Mouse (Mus musculus): ENCODE measurements around the gene Spib. TPM values are rescaled to one million over a fixed set of nuclear protein-coding genes. Genes with fewer than 3 reads are reported as not detected.

Spib gene
- polyA plus RNA-seq, 1 experiment from 2014 or later, result 0.72 TPM

GRCm38 (mm10) chr7:44547041-44547440 is 15.2 kb upstream of the Spib start:
- Histone ChIP-seq H3K4me2 (peak overlapping the region; percentile 87), H3K9me3 (no peaks in the 10 kb centered on the region), H3K4me3 (peak overlapping the region; percentile 69; the same call in 1 of the 2 replicates), H3K4me1 (peaks cover 17% of the 10 kb centered on the region), H3K27me3 (no peaks in the 10 kb centered on the region), H3K36me3 (peaks cover 49% of the 10 kb centered on the region), H3K9ac (no peak overlapping the region; the same call in 1 of the 2 replicates), H3K27ac (no peak overlapping the region)
- ATAC-seq (ENCODE audit: insufficient number of reproducible peaks, low FRiP score, low TSS enrichment, low read depth), result no peak
- 95% methylated on average over 13 of the region's 13 CpGs for WGBS

DNA sequence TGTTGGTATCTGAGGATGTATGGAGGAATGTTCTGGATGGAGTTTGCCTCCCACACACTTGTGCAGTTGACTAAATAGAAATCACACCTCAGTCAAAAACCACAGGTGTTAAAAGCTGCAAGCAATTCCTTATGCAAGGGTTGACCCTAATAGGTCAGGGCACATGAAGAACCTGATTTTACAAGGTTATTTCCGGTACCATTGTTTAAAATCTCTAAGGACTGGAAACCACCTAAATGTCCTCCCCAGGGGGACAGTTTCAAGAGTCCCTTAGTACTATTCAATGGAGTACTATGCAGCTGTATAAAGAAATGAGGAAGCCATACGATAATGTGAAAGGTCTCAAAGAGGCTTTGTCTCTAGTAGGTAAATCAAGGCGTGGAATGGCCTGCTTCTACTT is 14.4 kb upstream of the Spib start:
- Histone ChIP-seq H3K9me3 (no peaks in the 10 kb centered on the region), H3K36me3 (peaks cover 49% of the 10 kb centered on the region), H3K4me2 (no peak overlapping the region), H3K27me3 (no peaks in the 10 kb centered on the region), H3K4me1 (peaks cover 17% of the 10 kb centered on the region), H3K9ac (no peak overlapping the region), H3K27ac (no peak overlapping the region), H3K4me3 (no peak overlapping the region)
- ATAC-seq (ENCODE audit: insufficient number of reproducible peaks, low FRiP score, low TSS enrichment, low read depth), result no peak
- 98% methylated on average over 3 of the region's 3 CpGs for WGBS

DNA sequence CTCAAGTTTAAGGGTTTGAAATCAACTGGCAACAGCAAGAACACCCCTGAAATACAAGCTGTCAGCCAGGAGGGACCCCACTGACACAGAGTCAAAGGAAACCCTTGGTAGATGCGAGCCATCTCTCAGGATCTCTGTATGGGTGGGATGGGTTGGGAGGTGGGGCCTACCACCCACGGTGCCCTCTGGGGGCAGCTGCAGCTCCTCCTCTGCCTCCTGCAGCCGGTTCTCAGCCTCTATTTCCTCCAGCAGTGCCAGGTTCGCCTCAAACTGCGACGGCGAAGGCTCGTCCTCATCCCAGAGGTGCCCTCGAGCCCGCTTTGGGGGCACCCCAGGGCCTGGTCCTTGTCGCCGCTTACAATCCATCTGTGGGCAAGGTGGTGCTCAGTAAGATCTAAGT is 11.2 kb upstream of the Spib start:
- no peak for ATAC-seq (ENCODE audit: insufficient number of reproducible peaks, low FRiP score, low TSS enrichment, low read depth)
- Histone ChIP-seq H3K9ac (0 out of 2 replicates have a peak overlapping the region, but pooled peaks have one; percentile 20), H3K9me3 (no peaks in the 10 kb centered on the region), H3K4me3 (no peak overlapping the region), H3K36me3 (peaks cover 61% of the 10 kb centered on the region), H3K4me2 (no peak overlapping the region), H3K4me1 (peaks cover 14% of the 10 kb centered on the region), H3K27ac (no peak overlapping the region), H3K27me3 (no peaks in the 10 kb centered on the region)
- 75% methylated on average over 12 of the region's 12 CpGs for WGBS

- 93% methylated on average over 11 of the region's 11 CpGs for WGBS
- ATAC-seq (ENCODE audit: insufficient number of reproducible peaks, low FRiP score, low TSS enrichment, low read depth), result no peak
- Histone ChIP-seq H3K4me1 (peaks cover 9% of the 10 kb centered on the region), H3K27ac (no peak overlapping the region), H3K36me3 (peaks cover 66% of the 10 kb centered on the region), H3K27me3 (no peaks in the 10 kb centered on the region), H3K9ac (no peak overlapping the region), H3K9me3 (no peaks in the 10 kb centered on the region), H3K4me2 (no peak overlapping the region), H3K4me3 (no peak overlapping the region)
These were observed 10.7 kb upstream of the Spib start for GRCm38 (mm10) chr7:44542555-44542954.

DNA sequence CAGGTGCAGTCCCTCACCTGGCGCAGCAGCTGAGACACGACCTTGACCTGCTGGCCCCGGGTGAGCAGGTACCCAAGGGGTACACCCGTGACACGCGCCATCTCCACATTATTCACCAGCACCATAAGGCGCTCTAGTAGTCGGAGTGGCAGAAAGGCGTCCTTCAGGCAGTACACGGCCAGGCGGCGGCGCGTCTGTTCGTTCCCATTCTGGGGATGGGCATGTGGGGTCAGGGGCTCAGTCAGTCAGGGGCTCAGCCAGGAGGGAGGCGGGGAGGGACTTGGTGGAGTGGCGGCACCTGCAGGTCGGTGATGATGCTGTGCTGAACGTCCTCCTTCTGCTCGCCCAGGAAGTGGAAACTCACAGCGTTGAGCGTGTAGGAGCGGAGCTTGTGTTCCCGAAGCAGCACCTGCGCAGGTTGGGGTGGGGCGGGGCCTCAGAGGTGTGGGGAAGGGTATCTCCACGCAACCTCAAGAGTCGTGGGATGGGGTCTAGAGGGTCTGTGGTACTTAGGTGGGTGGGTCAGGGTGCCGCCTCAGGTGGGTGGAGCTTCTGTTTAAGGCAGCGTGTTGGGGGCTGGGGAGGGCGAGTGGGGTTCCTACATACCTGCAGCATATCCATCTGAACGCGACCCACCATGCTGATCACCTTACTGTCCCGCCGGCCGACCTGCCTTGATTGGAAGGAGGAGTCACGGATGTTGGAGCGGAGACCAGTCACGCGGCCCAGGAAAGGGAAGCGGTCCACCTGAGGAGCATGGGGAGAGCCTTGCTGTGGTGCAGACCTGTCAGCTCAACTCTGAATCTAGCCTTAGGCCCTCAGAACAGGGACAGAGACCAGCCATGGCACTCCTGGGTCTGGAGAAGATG is 7.1 kb upstream of the Spib start:
- no peak for ATAC-seq (ENCODE audit: insufficient number of reproducible peaks, low FRiP score, low TSS enrichment, low read depth)
- no peaks in the 10 kb centered on the region for H3K27me3 ChIP-seq

DNA sequence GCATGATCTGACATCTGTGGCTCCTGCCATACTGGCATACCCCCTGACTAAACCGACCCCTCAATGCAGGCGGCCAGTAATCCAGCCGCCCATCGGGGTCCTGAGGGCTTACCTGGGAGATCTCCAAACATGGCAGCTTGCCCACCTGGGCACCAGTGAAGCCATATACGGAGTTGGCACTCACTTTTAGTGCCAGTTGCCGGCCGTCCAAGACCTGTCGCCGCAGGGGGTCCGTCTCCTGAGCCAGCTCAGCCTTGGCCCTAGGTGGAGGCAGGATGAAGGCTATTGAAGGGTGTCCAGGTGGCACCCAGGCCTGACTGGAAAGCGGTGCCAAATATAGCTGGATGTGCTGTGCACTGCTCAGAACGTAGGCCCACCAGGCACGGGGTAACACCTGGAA is 5.6 kb upstream of the Spib start:
- Histone ChIP-seq H3K4me3 (no peak overlapping the region), H3K27me3 (no peaks in the 10 kb centered on the region), H3K4me2 (no peak overlapping the region), H3K9me3 (no peaks in the 10 kb centered on the region), H3K4me1 (0 out of 2 replicates have a peak, but pooled peaks cover 4% of the 10 kb centered on the region), H3K36me3 (peaks cover 99% of the 10 kb centered on the region), H3K9ac (no peak overlapping the region), H3K27ac (no peak overlapping the region)
- WGBS, result 91% methylated on average over 13 of the region's 13 CpGs
- no peak for ATAC-seq (ENCODE audit: insufficient number of reproducible peaks, low FRiP score, low TSS enrichment, low read depth)

More for the DNA sequence above, 7.1 kb upstream of the Spib start:
- H3K4me1 ChIP-seq, result 0 out of 2 replicates have a peak, but pooled peaks cover 4% of the 10 kb centered on the region
- peaks cover 92% of the 10 kb centered on the region for H3K36me3 ChIP-seq
- no peak overlapping the region for H3K9ac ChIP-seq
- H3K4me3 ChIP-seq, result no peak overlapping the region
- no peak overlapping the region for H3K4me2 ChIP-seq
- H3K9me3 ChIP-seq, result no peaks in the 10 kb centered on the region
- WGBS, result 92% methylated on average over 41 of the region's 41 CpGs
- no peak overlapping the region for H3K27ac ChIP-seq

- no peak overlapping the region for H3K4me3 ChIP-seq
- ATAC-seq (ENCODE audit: insufficient number of reproducible peaks, low FRiP score, low TSS enrichment, low read depth), result no peak
- no peak overlapping the region for H3K9ac ChIP-seq
- H3K27me3 ChIP-seq, result no peaks in the 10 kb centered on the region
- H3K4me2 ChIP-seq, result no peak overlapping the region
- H3K9me3 ChIP-seq, result no peaks in the 10 kb centered on the region
- 0 out of 2 replicates have a peak, but pooled peaks cover 4% of the 10 kb centered on the region for H3K4me1 ChIP-seq
- no peak overlapping the region for H3K27ac ChIP-seq
- WGBS, result 75% methylated on average over 7 of the region's 7 CpGs
- peaks cover 97% of the 10 kb centered on the region for H3K36me3 ChIP-seq
These were observed 5.1 kb upstream of the Spib start for GRCm38 (mm10) chr7:44537009-44537408.

DNA sequence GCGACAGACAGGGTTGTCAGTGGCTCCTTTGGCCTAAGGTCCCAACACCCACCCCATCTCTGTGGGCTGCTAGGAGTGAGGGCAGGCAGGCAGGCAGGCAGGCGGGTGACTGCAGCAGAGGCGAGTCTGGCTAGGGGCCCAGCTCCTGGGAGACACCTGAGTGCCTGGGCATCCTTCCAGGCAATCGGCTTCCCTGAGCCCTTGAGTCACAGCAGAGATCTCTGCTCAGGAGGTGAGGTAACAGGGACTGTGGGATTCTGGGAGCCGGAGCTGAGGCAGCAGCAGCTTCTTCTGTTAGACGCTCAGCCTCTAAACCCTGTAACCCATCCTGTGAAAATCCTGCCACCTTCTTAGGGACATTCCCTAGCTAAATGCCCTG is 4.7 kb upstream of the Spib start:
- Histone ChIP-seq H3K4me3 (no peak overlapping the region), H3K27me3 (no peaks in the 10 kb centered on the region), H3K9ac (no peak overlapping the region), H3K9me3 (no peaks in the 10 kb centered on the region), H3K36me3 (peaks cover 93% of the 10 kb centered on the region), H3K4me2 (no peak overlapping the region), H3K4me1 (0 out of 2 replicates have a peak, but pooled peaks cover 4% of the 10 kb centered on the region), H3K27ac (no peak overlapping the region)
- 72% methylated on average over 6 of the region's 6 CpGs for WGBS
- ATAC-seq (ENCODE audit: insufficient number of reproducible peaks, low FRiP score, low TSS enrichment, low read depth), result no peak

DNA sequence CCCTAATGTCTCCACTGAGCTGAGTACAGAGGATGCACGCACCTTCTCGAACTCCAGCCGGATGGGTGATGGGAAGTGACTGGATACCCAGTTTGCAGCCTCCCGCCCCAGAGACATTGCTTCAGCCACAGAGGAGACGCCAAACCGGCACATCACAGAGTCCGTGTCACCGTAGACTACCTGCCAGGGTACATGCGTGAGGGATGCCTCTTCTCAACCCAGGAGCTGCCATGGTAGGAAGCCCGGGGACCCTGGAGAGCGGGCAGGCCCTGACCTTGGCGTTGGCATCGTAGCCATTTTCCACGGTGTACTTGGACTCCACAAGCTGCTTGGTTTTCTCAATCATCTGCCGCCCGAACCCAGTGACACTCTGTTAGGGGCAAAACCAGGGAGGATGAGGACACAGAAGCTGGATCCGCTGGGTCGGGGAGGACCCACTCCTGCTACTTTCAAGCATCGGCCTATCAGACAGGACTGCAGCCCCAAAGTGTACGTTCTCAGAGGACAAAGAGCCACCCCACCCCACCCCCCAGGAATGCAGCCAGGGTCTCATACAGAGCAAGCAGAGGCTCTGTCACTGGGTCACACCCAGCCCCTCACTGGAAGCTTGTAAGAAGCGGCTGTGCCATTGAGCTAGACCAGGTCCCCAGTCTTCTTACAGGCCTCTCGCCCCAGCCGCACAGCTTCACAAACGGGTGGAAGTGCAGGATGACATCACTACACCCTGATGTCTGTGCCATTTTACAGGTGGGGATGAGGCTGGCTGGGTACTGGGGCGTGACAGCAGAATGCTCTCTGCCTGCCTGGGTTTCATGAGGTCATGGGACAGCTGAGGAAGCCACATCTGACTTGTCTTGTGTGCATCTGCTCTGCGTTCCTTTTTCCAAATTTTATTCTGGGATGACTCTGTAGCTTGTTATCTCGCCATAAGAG is 4.1 kb upstream of the Spib start:
- Histone ChIP-seq H3K4me1 (0 out of 2 replicates have a peak, but pooled peaks cover 4% of the 10 kb centered on the region), H3K9me3 (no peaks in the 10 kb centered on the region), H3K36me3 (peaks cover 86% of the 10 kb centered on the region), H3K4me3 (no peak overlapping the region), H3K27me3 (no peaks in the 10 kb centered on the region), H3K9ac (no peak overlapping the region), H3K27ac (no peak overlapping the region), H3K4me2 (no peak overlapping the region)
- WGBS, result 91% methylated on average over 27 of the region's 27 CpGs
- no peak for ATAC-seq (ENCODE audit: insufficient number of reproducible peaks, low FRiP score, low TSS enrichment, low read depth)

DNA sequence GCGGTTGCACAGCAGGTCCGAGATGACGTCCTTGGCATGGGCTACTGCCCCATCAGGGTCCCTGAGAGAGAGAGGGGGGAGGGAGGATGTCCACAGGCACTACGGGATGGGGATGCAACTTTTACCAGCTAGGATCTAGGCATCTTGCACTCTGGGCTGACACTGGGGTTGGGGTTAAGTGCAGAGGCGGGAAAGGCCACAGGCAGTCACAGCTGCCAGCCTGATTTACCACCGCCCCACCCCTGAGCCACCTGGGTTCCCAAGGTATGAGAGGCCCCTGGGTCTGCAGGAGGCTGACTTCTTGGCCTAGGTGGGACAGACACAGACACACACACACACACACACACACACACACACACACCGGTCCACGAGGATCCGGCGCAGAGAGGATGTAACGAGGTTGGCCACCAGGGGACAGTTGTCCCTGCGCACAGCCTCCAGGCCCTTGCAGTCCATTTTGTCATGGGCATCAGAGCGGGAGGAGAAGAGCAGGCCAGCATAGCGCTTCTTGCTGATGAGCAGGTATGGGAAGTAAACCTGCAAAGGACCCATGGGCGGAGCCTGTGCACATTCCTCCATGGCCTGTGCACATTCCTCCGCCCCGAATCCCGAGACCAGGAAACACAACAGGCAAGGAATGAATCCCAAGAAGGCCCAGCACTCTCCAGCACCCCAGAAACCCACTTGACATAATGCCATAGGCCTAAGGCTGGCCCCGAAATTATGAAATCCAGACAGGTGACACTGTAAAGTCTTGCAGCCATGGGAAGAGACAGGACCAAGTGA is 3.0 kb upstream of the Spib start:
- Histone ChIP-seq H3K9me3 (no peaks in the 10 kb centered on the region), H3K27me3 (no peaks in the 10 kb centered on the region; the same call in 1 of the 2 replicates), H3K4me2 (no peak overlapping the region), H3K4me3 (no peak overlapping the region), H3K9ac (no peak overlapping the region), H3K36me3 (peaks cover 75% of the 10 kb centered on the region), H3K27ac (no peak overlapping the region), H3K4me1 (0 out of 2 replicates have a peak, but pooled peaks cover 4% of the 10 kb centered on the region)
- ATAC-seq (ENCODE audit: insufficient number of reproducible peaks, low FRiP score, low TSS enrichment, low read depth), result no peak
- WGBS, result 79% methylated on average over 19 of the region's 19 CpGs

- no peak for ATAC-seq (ENCODE audit: insufficient number of reproducible peaks, low FRiP score, low TSS enrichment, low read depth)
- Histone ChIP-seq H3K4me1 (0 out of 2 replicates have a peak, but pooled peaks cover 4% of the 10 kb centered on the region), H3K36me3 (peaks cover 69% of the 10 kb centered on the region), H3K9me3 (no peaks in the 10 kb centered on the region), H3K4me2 (no peak overlapping the region), H3K27ac (no peak overlapping the region), H3K27me3 (peaks cover 1% of the 10 kb centered on the region), H3K9ac (no peak overlapping the region), H3K4me3 (no peak overlapping the region)
- 87% methylated on average over 13 of the region's 13 CpGs for WGBS
These were observed 2.4 kb upstream of the Spib start for GRCm38 (mm10) chr7:44534242-44534641.
